Mouse (Mus musculus) adrenal gland, adult (tissue): Measurements from ENCODE around the gene Foxa1.

Experiments used
- DNase-seq, 2 experiments: peaks; one replicate each; pipeline ENCODE4 v3.0.0; 2022 to 2023; ENCODE audit warnings: low spot score in 1 of 2; ENCODE audit not compliant: inconsistent age in 2 of 2

Foxa1 gene

GRCm38 (mm10) chr12:57546415-57547201 lies at the start of gene Foxa1:
Foxa1 (minus strand) TSS chr12:57546916.
- DNase-seq = peak in 1 of 2 experiments; percentile 42

GRCm38 (mm10) chr12:57575931-57576628 lies 29.4 kb upstream of the Foxa1 start:
- DNase-seq = peak in 1 of 2 experiments; percentile 20

GRCm38 (mm10) chr12:57572415-57572814 lies 25.7 kb upstream of the Foxa1 start:
- DNase-seq = no peak

GRCm38 (mm10) chr12:57571773-57572172 lies 25.1 kb upstream of the Foxa1 start:
- DNase-seq = no peak

- DNase-seq = no peak
These were observed 17.2 kb upstream of the Foxa1 start, which contains the start of gene Ttc6 for GRCm38 (mm10) chr12:57563909-57564308. Ttc6 (plus strand) TSS chr12:57564113.

GRCm38 (mm10) chr12:57554091-57554490 lies 7.4 kb upstream of the Foxa1 start:
- no peak for DNase-seq

GRCm38 (mm10) chr12:57552286-57552685 lies 5.6 kb upstream of the Foxa1 start:
- DNase-seq = no peak

GRCm38 (mm10) chr12:57550881-57551280 lies 4.2 kb upstream of the Foxa1 start:
- no peak for DNase-seq

- no peak for DNase-seq
These were observed 3.6 kb upstream of the Foxa1 start for GRCm38 (mm10) chr12:57550181-57550808.

GRCm38 (mm10) chr12:57549667-57550160 lies 3.0 kb upstream of the Foxa1 start:
- DNase-seq = no peak

GRCm38 (mm10) chr12:57548981-57549666 lies 2.4 kb upstream of the Foxa1 start:
- no peak for DNase-seq

GRCm38 (mm10) chr12:57548352-57548980 lies 1.8 kb upstream of the Foxa1 start:
- no peak for DNase-seq

- DNase-seq = no peak
These were observed 1.2 kb upstream of the Foxa1 start for GRCm38 (mm10) chr12:57547890-57548289.

GRCm38 (mm10) chr12:57545371-57546241 lies 1.1 kb downstream of the Foxa1 start:
- peak in 1 of 2 experiments; percentile 68 for DNase-seq

GRCm38 (mm10) chr12:57544641-57545370 lies 1.9 kb downstream of the Foxa1 start:
- peak; percentile 37 to 86 for DNase-seq

- DNase-seq = no peak
These were observed 3.1 kb downstream of the Foxa1 start for GRCm38 (mm10) chr12:57543627-57543991.

- no peak for DNase-seq
These were observed 3.7 kb downstream of the Foxa1 start for GRCm38 (mm10) chr12:57542746-57543626.
